Mouse (Mus musculus): ENCODE results near the gene Slc4a4. TPM values are rescaled to one million over a fixed set of nuclear protein-coding genes. Genes with fewer than 3 reads are reported as not detected.

Gene Slc4a4
- polyA plus RNA-seq, 1 experiment from 2014 or later, result 8.4 TPM

GRCm38 (mm10) chr5:89140070-89140469 is 253.5 kb downstream of the Slc4a4 start:
- Histone ChIP-seq H3K9ac (no peak overlapping the region), H3K4me2 (no peak overlapping the region), H3K36me3 (no peaks in the 10 kb centered on the region), H3K4me3 (replicated peaks) (no peak overlapping the region), H3K9me3 (replicated peaks) (no peaks in the 10 kb centered on the region), H3K27ac (no peak overlapping the region), H3K4me1 (peaks cover under 1% of the 10 kb centered on the region; the same call in 1 of the 2 replicates), H3K27me3 (no peaks in the 10 kb centered on the region)
- 95% methylated on average over 2 of the region's 2 CpGs for WGBS
- no peak for ATAC-seq (replicated peaks; ENCODE audit: low FRiP score)

DNA sequence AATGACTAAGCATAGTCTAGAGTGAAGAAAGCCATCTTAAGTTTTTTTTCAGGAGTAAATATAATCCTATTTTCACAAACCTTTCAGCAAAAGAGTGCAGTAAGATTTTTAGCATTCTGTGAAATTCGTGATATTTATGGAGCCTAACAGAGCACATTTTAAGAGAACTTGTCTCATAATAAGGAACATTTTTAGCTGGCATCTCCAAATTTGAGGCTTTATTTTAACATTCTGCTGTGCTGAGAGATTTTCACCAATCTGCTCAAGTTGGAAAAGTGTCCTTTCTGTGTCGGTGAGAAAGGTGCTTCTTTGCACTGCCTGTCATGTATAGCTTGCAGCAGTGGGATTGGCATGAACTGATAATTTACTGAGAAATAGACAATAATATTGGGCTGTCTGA is 255.1 kb downstream of the Slc4a4 start:
- Histone ChIP-seq H3K27ac (no peak overlapping the region), H3K4me3 (replicated peaks) (no peak overlapping the region), H3K4me2 (no peak overlapping the region), H3K4me1 (peaks cover 6% of the 10 kb centered on the region; the same call in 1 of the 2 replicates), H3K9ac (no peak overlapping the region), H3K9me3 (replicated peaks) (no peaks in the 10 kb centered on the region), H3K27me3 (no peaks in the 10 kb centered on the region), H3K36me3 (no peaks in the 10 kb centered on the region)
- ATAC-seq (replicated peaks; ENCODE audit: low FRiP score), result no peak
- WGBS, result 86% methylated on average over 2 of the region's 2 CpGs

GRCm38 (mm10) chr5:89146276-89146675 is 259.7 kb downstream of the Slc4a4 start:
- Histone ChIP-seq H3K27ac (no peak overlapping the region), H3K4me1 (peaks cover 35% of the 10 kb centered on the region), H3K4me3 (replicated peaks) (no peak overlapping the region), H3K4me2 (no peak overlapping the region), H3K27me3 (no peaks in the 10 kb centered on the region), H3K9me3 (replicated peaks) (no peaks in the 10 kb centered on the region), H3K9ac (no peak overlapping the region), H3K36me3 (no peaks in the 10 kb centered on the region)
- no peak for ATAC-seq (replicated peaks; ENCODE audit: low FRiP score)
- WGBS, result 86% methylated on average over 2 of the region's 2 CpGs

GRCm38 (mm10) chr5:89147282-89147790 is 260.7 kb downstream of the Slc4a4 start:
- Histone ChIP-seq H3K9ac (no peak overlapping the region), H3K4me3 (replicated peaks) (no peak overlapping the region), H3K4me1 (peaks cover 35% of the 10 kb centered on the region), H3K27ac (no peak overlapping the region), H3K36me3 (no peaks in the 10 kb centered on the region), H3K9me3 (replicated peaks) (no peaks in the 10 kb centered on the region), H3K27me3 (no peaks in the 10 kb centered on the region), H3K4me2 (peak overlapping the region; percentile 46)
- peak; percentile 57 for ATAC-seq (replicated peaks; ENCODE audit: low FRiP score)
- WGBS, result 11% methylated on average over 13 of the region's 13 CpGs

DNA sequence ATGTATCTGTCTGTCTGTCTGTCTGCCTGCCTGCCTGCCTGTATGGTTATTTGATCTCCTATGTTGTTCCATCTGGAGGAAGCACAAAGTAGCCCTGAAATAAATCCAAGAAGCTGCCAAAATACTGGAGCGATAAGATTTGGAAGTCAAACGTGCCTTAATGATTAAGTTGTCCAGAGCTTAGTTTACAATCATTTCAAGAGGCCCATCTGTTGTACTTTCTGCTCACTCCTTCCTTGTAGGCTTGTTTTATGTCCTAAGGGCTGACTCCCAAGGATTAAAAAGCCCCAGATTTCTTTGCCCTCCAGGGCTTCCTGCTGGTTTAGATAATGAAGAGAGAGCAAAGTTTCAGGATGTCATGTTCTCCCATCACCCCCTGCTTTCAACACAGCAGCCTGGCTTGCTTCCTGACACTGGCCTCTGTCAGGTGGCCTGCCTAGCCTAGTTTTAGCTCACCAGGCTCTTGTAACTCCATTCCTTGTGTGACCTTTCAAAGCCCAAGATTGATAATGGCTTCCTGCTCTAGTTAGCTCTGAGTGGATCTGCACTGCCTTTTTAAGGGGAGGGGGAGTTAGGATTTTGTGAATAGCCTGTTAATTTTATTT is 262.9 kb downstream of the Slc4a4 start:
- no peak overlapping the region for H3K4me2 ChIP-seq
- no peak overlapping the region for H3K27ac ChIP-seq
- peaks cover 35% of the 10 kb centered on the region for H3K4me1 ChIP-seq
- no peak overlapping the region for H3K9ac ChIP-seq
- WGBS, result 19% methylated on average over 2 of the region's 2 CpGs
- H3K4me3 ChIP-seq (replicated peaks), result no peak overlapping the region
- H3K9me3 ChIP-seq (replicated peaks), result no peaks in the 10 kb centered on the region
- H3K36me3 ChIP-seq, result no peaks in the 10 kb centered on the region
- peak; percentile 34; the same call in 1 of the 2 replicates for ATAC-seq (replicated peaks; ENCODE audit: low FRiP score)
- H3K27me3 ChIP-seq, result no peaks in the 10 kb centered on the region

DNA sequence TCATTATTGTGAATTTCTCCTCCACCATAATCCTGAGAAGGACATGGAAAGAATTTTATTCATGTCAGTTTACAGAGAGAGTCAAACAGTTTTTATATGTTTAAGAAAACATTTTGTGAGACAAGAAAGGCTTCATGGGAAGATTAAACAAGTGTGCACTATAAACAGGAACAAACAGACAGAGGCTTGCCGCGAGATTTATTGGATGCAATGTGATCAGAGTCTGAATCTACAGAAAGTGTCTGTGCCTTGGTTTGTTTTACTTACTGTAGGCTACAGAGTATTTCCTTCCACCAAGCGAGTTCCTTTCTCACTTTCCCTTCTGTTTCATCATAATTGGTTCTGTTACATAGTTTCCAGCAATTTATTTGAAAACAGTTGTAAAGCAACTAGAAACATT is 264.5 kb downstream of the Slc4a4 start:
- Histone ChIP-seq H3K4me3 (replicated peaks) (no peak overlapping the region), H3K4me2 (no peak overlapping the region), H3K9ac (no peak overlapping the region), H3K36me3 (no peaks in the 10 kb centered on the region), H3K9me3 (replicated peaks) (no peaks in the 10 kb centered on the region), H3K27ac (no peak overlapping the region), H3K4me1 (peaks cover 30% of the 10 kb centered on the region), H3K27me3 (no peaks in the 10 kb centered on the region)
- WGBS, result 47% methylated on average over 3 of the region's 3 CpGs
- ATAC-seq (replicated peaks; ENCODE audit: low FRiP score), result no peak

- H3K36me3 ChIP-seq, result no peaks in the 10 kb centered on the region
- no peaks in the 10 kb centered on the region for H3K4me1 ChIP-seq
- ATAC-seq (replicated peaks; ENCODE audit: low FRiP score), result no peak
- no peaks in the 10 kb centered on the region for H3K9me3 ChIP-seq (replicated peaks)
- no peak overlapping the region for H3K4me2 ChIP-seq
- no peak overlapping the region for H3K4me3 ChIP-seq (replicated peaks)
- no peak overlapping the region for H3K27ac ChIP-seq
- H3K27me3 ChIP-seq, result no peaks in the 10 kb centered on the region
- H3K9ac ChIP-seq, result no peak overlapping the region
- 93% methylated on average over 2 of the region's 2 CpGs for WGBS
Measured at GRCm38 (mm10) chr5:89171025-89171718, 284.6 kb downstream of the Slc4a4 start.

GRCm38 (mm10) chr5:89190063-89190462 is 303.4 kb downstream of the Slc4a4 start:
- no peak overlapping the region for H3K4me2 ChIP-seq
- H3K4me3 ChIP-seq (replicated peaks), result no peak overlapping the region
- no peak overlapping the region for H3K27ac ChIP-seq
- WGBS, result 68% methylated on average over 3 of the region's 3 CpGs
- H3K9ac ChIP-seq, result no peak overlapping the region
- H3K9me3 ChIP-seq (replicated peaks), result no peaks in the 10 kb centered on the region
- H3K27me3 ChIP-seq, result no peaks in the 10 kb centered on the region
- no peaks in the 10 kb centered on the region for H3K4me1 ChIP-seq
- no peaks in the 10 kb centered on the region for H3K36me3 ChIP-seq
- no peak for ATAC-seq (replicated peaks; ENCODE audit: low FRiP score)

GRCm38 (mm10) chr5:89194654-89195053 is 308.0 kb downstream of the Slc4a4 start:
- Histone ChIP-seq H3K4me2 (no peak overlapping the region), H3K9me3 (replicated peaks) (no peaks in the 10 kb centered on the region), H3K4me1 (no peaks in the 10 kb centered on the region), H3K36me3 (no peaks in the 10 kb centered on the region), H3K9ac (no peak overlapping the region), H3K27ac (peak overlapping the region; percentile 63), H3K27me3 (no peaks in the 10 kb centered on the region), H3K4me3 (replicated peaks) (no peak overlapping the region)
- ATAC-seq (replicated peaks; ENCODE audit: low FRiP score), result 0 out of 2 replicates have a peak, but pooled peaks have one; percentile 54
- WGBS, result 74% methylated on average over 3 of the region's 3 CpGs

DNA sequence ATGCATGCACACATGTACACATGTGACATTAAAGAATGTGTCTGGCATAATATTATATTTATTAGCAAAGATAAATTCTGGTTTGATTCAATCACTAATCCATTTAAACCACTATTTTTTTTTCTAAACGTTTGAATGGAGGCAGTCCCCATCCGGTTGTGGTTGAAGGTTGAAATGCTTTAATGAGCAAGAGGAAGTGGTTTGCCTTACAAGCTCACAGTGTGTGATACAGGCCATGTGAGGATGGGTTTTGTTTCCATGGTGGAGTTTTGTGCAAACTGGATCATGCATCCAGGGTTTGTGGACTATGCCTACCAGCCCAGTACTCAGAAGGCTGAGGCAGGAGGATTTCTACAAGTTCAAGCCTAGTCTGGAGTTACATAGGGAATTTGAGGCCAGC is 311.9 kb downstream of the Slc4a4 start:
- Histone ChIP-seq H3K27ac (no peak overlapping the region), H3K27me3 (no peaks in the 10 kb centered on the region), H3K4me1 (no peaks in the 10 kb centered on the region), H3K36me3 (no peaks in the 10 kb centered on the region), H3K4me2 (no peak overlapping the region), H3K9me3 (replicated peaks) (no peaks in the 10 kb centered on the region), H3K4me3 (replicated peaks) (no peak overlapping the region), H3K9ac (no peak overlapping the region)
- 64% methylated on average over 2 of the region's 2 CpGs for WGBS
- no peak for ATAC-seq (replicated peaks; ENCODE audit: low FRiP score)

DNA sequence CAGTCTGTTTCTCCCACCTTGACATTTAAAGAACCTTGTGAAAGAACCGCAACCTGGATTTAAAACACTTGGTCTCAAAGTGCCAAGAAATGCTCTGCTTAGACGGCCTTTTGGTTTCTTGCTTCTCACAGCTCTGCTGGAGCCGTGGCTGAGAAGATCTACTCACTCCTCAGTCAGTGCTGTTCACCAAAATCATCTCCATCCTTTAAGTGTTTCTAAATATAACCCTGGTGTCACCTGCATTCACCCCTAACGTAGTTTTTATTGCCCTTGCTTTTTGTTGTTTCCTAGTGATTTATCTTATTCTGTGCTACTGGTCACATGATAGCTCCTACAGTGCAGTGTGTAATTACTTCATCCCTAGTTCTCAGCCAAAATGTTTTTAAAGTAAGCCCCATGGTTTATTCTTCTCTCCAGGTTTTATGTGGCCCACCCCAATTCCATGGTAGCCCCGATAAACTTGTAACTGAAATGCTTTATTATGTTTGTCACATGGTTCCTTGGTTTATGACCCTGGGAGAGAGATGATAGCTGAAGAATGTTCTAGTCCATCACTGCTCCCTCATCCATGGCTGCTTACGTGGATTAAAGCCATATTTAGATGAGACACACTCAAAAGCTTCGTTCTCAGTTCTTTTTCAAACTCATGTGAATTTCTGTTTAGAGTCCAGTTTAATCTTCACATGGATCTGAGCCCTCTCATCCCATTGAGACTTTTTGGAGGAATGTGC is 323.5 kb downstream of the Slc4a4 start:
- Histone ChIP-seq H3K4me3 (replicated peaks) (no peak overlapping the region), H3K4me1 (peaks cover 7% of the 10 kb centered on the region; the same call in 1 of the 2 replicates), H3K36me3 (no peaks in the 10 kb centered on the region), H3K9me3 (replicated peaks) (no peaks in the 10 kb centered on the region), H3K27ac (no peak overlapping the region), H3K27me3 (no peaks in the 10 kb centered on the region), H3K4me2 (no peak overlapping the region), H3K9ac (no peak overlapping the region)
- ATAC-seq (replicated peaks; ENCODE audit: low FRiP score), result peak; percentile 85
- WGBS, result 38% methylated on average over 7 of the region's 7 CpGs

- WGBS, result 62% methylated on average over 1 of the region's 1 CpGs
- ATAC-seq (replicated peaks; ENCODE audit: low FRiP score), result no peak
Measured at GRCm38 (mm10) chr5:89211057-89211456, 324.4 kb downstream of the Slc4a4 start.

More at GRCm38 (mm10) chr5:89211057-89211456, 324.4 kb downstream of the Slc4a4 start:
- no peak overlapping the region for H3K9ac ChIP-seq
- no peak overlapping the region for H3K4me2 ChIP-seq
- no peaks in the 10 kb centered on the region for H3K9me3 ChIP-seq (replicated peaks)
- H3K27me3 ChIP-seq, result no peaks in the 10 kb centered on the region
- H3K27ac ChIP-seq, result no peak overlapping the region
- H3K36me3 ChIP-seq, result no peaks in the 10 kb centered on the region
- H3K4me1 ChIP-seq, result peaks cover 7% of the 10 kb centered on the region; the same call in 1 of the 2 replicates
- no peak overlapping the region for H3K4me3 ChIP-seq (replicated peaks)
